Mouse (Mus musculus): ENCODE data around the gene Ankrd11. TPM values are rescaled to one million over a fixed set of nuclear protein-coding genes. Genes with fewer than 3 reads are reported as not detected.
A peak's percentile ranks its signal among the peaks of the same experiment; 100 is the strongest.

The Ankrd11 gene
- total and polyA plus RNA-seq, 3 experiments = 49.2 to 235 (median 87.7) TPM

- H3K9me3 ChIP-seq (replicated peaks; ENCODE audit: insufficient read depth, low read length) = no peaks in the 10 kb centered on the region
- peak; percentile 64 for DNase-seq (ENCODE audit: low read depth, low spot score)
Measured at GRCm38 (mm10) chr8:122926782-122927181, 115.3 kb downstream of the Ankrd11 start.

GRCm38 (mm10) chr8:122925939-122926722 lies 115.9 kb downstream of the Ankrd11 start:
- Histone ChIP-seq H3K4me1 (ENCODE audit: control insufficient read depth in 1 of 2, insufficient read depth in 2 of 2, low read length in 2 of 2) (peaks cover 16 to 19% of the 10 kb centered on the region in 2 experiments), H3K9me3 (replicated peaks; ENCODE audit: insufficient read depth, low read length) (no peaks in the 10 kb centered on the region), H3K4me3 (ENCODE audit: control insufficient read depth in 1 of 2, insufficient read depth in 1 of 2, low read depth in 2 of 2, low read length in 2 of 2) (no peak overlapping the region), H3K36me3 (ENCODE audit: control insufficient read depth in 1 of 2, insufficient read depth in 2 of 2, low read length in 2 of 2) (peaks cover 3 to 36% of the 10 kb centered on the region in 2 experiments; a peak in 3 of 4 replicates), H3K27me3 (ENCODE audit: control insufficient read depth in 1 of 2, insufficient read depth in 2 of 2, low read length in 2 of 2) (no peaks in the 10 kb centered on the region), H3K27ac (ENCODE audit: control insufficient read depth, low read depth, low read length) (no peak overlapping the region), H3K9ac (ENCODE audit: control insufficient read depth, low read depth, low read length, poor library complexity, severe bottlenecking) (no peak overlapping the region), H3K79me2 (ENCODE audit: control insufficient read depth, insufficient read depth, low read length, poor library complexity) (peaks cover 72% of the 10 kb centered on the region)
- TF ChIP-seq ZMIZ1 (IDR thresholded peaks at IDR 0.05; ENCODE audit: low read depth, low read length) = no peak
- TF ChIP-seq USF2 (IDR thresholded peaks at IDR 0.05; ENCODE audit: borderline replicate concordance in 1 of 2, insufficient read depth in 1 of 2, low read depth in 1 of 2, low read length in 2 of 2) = no peak
- no peak for TF ChIP-seq CTCF (IDR thresholded peaks at IDR 0.05 in 2 of 3, conservative IDR thresholded peaks at IDR 0.05 in 1 of 3; ENCODE audit: control insufficient read depth in 1 of 3, insufficient read depth in 1 of 3, low read depth in 2 of 3, low read length in 3 of 3, poor library complexity in 1 of 3, severe bottlenecking in 1 of 3)
- TF ChIP-seq ZKSCAN1 (IDR thresholded peaks at IDR 0.05; ENCODE audit: low read depth, low read length) = no peak
- TF ChIP-seq HCFC1 (IDR thresholded peaks at IDR 0.05; ENCODE audit: low read depth, low read length) = no peak
- TF ChIP-seq UBTF (IDR thresholded peaks at IDR 0.05; ENCODE audit: borderline replicate concordance, insufficient read depth, low read depth, low read length) = no peak
- TF ChIP-seq MEF2A (IDR thresholded peaks at IDR 0.05; ENCODE audit: extremely low read depth, insufficient replicate concordance, low read depth, low read length, poor library complexity, severe bottlenecking) = no peak
- no peak for TF ChIP-seq CHD1 (IDR thresholded peaks at IDR 0.05; ENCODE audit: low read depth, low read length)
- TF ChIP-seq ELF1 (IDR thresholded peaks at IDR 0.05; ENCODE audit: low read depth, low read length) = no peak
- no peak for TF ChIP-seq ETS1 (IDR thresholded peaks at IDR 0.05; ENCODE audit: low read depth, low read length)
- no peak for TF ChIP-seq POLR2A (IDR thresholded peaks at IDR 0.05; ENCODE audit: control insufficient read depth in 1 of 2, insufficient read depth in 1 of 2, low read depth in 1 of 2, low read length in 2 of 2, poor library complexity in 1 of 2)
- no peak for TF ChIP-seq GABPA (IDR thresholded peaks at IDR 0.05; ENCODE audit: low read depth, low read length)
- no peak for TF ChIP-seq POLR2AphosphoS5 (IDR thresholded peaks at IDR 0.05; ENCODE audit: borderline replicate concordance, low read depth, low read length)
- TF ChIP-seq TCF12 (IDR thresholded peaks at IDR 0.05; ENCODE audit: low read depth, low read length) = no peak
- DNase-seq (ENCODE audit: low read depth, low spot score) = no peak

More at GRCm38 (mm10) chr8:122926782-122927181, 115.3 kb downstream of the Ankrd11 start:
- Histone ChIP-seq H3K36me3 (ENCODE audit: control insufficient read depth in 1 of 2, insufficient read depth in 2 of 2, low read length in 2 of 2) (peaks cover 3 to 38% of the 10 kb centered on the region in 2 experiments; a peak in 3 of 4 replicates), H3K4me3 (ENCODE audit: control insufficient read depth in 1 of 2, insufficient read depth in 1 of 2, low read depth in 2 of 2, low read length in 2 of 2) (no peak overlapping the region), H3K79me2 (ENCODE audit: control insufficient read depth, insufficient read depth, low read length, poor library complexity) (peaks cover 71% of the 10 kb centered on the region), H3K4me1 (ENCODE audit: control insufficient read depth in 1 of 2, insufficient read depth in 2 of 2, low read length in 2 of 2) (peaks cover 20% of the 10 kb centered on the region in 2 experiments), H3K27ac (ENCODE audit: control insufficient read depth, low read depth, low read length) (no peak overlapping the region), H3K9ac (ENCODE audit: control insufficient read depth, low read depth, low read length, poor library complexity, severe bottlenecking) (no peak overlapping the region), H3K27me3 (ENCODE audit: control insufficient read depth in 1 of 2, insufficient read depth in 2 of 2, low read length in 2 of 2) (no peaks in the 10 kb centered on the region)
- TF ChIP-seq JUND (IDR thresholded peaks at IDR 0.05; ENCODE audit: low read depth, low read length) (no peak), GATA1 (IDR thresholded peaks at IDR 0.05; ENCODE audit: low read depth, low read length) (no peak), CTCF (IDR thresholded peaks at IDR 0.05 in 2 of 3, conservative IDR thresholded peaks at IDR 0.05 in 1 of 3; ENCODE audit: control insufficient read depth in 1 of 3, insufficient read depth in 1 of 3, low read depth in 2 of 3, low read length in 3 of 3, poor library complexity in 1 of 3, severe bottlenecking in 1 of 3) (peak; percentile 49 to 74 (median 55)), ZC3H11A (IDR thresholded peaks at IDR 0.05; ENCODE audit: low read depth, low read length) (peak; percentile 66), SMC3 (IDR thresholded peaks at IDR 0.05; ENCODE audit: low read depth, low read length) (peak; percentile 54), MAZ (IDR thresholded peaks at IDR 0.05; ENCODE audit: low read depth, low read length) (no peak), ZKSCAN1 (IDR thresholded peaks at IDR 0.05; ENCODE audit: low read depth, low read length) (no peak), RAD21 (IDR thresholded peaks at IDR 0.05; ENCODE audit: low read depth, low read length) (peak; percentile 56), KAT2A (conservative IDR thresholded peaks at IDR 0.05; ENCODE audit: low read depth, low read length) (no peak), POLR2A (IDR thresholded peaks at IDR 0.05; ENCODE audit: control insufficient read depth in 1 of 2, insufficient read depth in 1 of 2, low read depth in 1 of 2, low read length in 2 of 2, poor library complexity in 1 of 2) (no peak)
